Mouse (Mus musculus) testis, postnatal 10 days (tissue): ENCODE measurements at regions not wholly inside any gene's neighbourhood (a gene's known extent, or its start where the extent isn't known, plus 50 kb on each side); places are given as distances from the start of the nearest gene placed in this dataset.
"Not testable (repeated sequence)": the region's sequence is repeated elsewhere in the genome, so short reads cannot be mapped to it uniquely, and the experiment has no call there.

Experiments used
- DNase-seq: peaks from one replicate; pipeline ENCODE4 v3.0.0; 2021; ENCODE audit warnings: low spot score

GRCm38 (mm10) chr2:63706643-63707042 lies 391.2 kb downstream of the Fign start:
- no peak for DNase-seq

DNA sequence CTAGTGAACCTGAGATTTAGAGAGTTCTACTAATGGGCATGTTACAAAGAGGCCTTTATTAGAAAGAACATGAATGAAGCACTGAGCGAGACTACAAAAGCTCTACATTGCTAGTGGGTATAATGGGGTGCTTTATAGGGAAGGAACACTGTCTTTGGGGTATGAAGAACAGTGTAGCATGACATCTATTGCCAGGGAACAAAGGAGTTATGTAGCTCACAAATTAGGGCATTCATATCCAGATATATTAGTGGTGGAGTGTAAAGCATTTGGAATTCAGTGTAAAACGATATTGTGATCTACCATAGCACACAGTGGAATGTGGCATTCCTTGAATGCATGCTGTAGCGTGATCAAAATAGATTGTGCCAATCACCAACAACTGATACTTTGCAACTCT lies 391.7 kb downstream of the Fign start:
- no peak for DNase-seq

DNA sequence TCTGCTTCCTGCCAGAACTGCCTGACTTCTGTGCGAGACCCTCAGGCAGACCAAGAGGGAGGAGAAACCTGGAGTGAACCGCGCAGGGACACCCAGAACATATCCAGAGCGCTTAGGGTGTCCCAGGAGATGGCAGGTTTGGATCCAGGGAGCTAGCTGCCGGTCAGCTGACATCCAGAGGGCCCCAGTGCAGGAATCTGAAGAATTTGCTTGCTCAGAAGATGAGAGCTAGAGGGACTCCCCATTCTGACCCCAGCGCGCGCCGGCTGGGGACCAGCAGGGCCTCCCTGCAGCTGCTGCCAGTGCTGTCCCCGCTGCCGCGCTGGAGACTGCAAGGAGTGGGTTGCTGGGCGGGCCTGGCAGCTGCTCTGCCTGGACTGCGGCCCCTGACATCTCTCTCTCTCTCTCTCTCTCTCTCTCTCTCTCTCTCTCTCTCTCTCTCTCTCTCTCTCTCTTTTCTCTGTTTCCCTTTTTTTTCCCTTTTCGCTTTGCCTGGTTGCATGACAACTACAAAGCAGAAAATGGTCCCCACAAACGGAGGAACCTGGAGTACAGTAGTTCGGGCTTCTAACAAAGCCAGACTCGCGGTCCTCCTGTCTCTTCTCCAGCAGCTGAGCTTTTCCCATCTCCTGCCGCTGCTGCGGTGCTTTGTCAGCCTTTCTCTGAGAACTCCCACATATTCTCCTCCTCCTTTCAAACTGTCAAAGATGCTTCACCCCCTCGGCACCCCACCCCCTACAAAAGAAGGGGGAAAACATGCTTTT lies 395.3 kb downstream of the Fign start:
- peak; percentile 52 for DNase-seq

DNA sequence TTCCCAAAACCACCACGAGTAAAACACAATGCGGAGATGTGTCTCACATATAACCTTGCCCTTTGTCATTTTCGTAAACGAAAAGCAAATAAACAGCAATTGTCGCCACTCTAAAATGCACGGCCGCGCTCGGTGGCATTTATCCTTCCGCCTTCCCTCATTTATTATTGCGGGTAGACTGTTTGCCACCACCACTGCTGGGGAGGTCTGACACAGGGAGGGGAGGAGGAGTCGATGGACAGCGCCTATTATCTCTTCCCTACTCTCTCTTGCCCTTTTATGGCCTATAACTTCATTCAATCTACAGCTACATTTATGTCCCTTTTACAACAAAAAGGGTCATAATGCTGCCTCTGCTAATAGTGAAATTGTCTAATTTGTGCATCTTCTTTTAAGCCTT lies 396.0 kb downstream of the Fign start:
- DNase-seq, result no peak

DNA sequence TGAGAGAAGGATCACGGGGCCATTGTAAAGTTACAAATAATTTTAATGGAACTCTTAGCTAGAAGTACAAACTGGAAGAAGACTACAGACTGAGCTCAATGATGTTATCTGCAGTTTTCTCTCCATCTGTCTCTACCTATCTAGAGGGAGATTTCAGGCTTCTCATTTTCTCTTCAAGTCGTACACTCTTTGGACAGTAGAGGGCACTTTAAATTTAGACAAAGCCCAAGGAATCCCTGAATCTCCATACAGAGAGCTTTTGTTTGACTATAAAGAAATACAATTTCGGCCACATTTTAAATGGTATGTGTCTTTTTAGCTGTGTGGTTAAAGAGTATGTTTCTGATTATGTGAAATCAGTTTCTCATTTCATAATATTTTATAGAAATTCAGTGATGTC lies 397.6 kb downstream of the Fign start:
- DNase-seq, result no peak

DNA sequence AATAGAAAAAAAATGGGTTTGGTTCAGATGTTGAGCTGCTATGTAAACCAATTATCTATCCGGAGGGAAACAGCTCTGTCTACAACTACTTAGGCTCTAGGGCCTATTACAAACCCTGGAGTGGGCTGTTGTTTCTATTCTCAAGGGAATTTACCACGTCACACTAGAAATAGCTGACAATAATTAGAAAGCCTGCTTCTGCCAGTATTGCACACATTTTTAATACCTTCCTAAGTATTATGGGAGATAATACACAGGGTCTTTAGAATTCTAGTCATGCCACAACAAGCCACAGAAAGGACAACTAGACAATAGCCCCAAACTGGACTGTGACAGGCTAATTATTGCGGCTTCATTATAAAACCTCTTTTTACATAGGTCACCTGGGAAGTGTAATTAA lies 428.1 kb downstream of the Fign start:
- DNase-seq, result no peak

DNA sequence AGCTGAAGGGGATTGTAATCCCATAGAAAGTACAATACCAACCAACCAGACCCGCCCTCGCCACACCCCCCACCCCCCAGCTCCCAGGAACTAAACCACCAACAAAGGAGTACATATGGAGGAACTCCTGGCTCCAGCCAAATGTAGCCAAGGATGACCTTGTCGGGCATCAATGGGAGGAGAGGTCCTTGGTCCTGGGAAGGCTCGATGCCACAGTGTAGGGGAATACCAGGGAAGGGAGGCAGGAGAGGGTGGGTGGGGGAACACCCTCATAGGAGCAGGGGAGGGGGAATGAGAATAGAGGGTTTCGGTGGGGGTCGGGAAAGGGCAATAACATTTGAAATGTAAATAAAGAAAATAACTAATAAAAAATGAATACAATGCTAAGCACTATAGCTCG lies 429.1 kb downstream of the Fign start:
- DNase-seq, result no peak

- DNase-seq, result not testable (repeated sequence)
Measured at GRCm38 (mm10) chr2:63659947-63660346, 437.9 kb downstream of the Fign start.
